Mouse (Mus musculus) heart, embryonic 15.5 days (tissue): ENCODE measurements around the gene Naip2. TPM values are rescaled to one million over a fixed set of nuclear protein-coding genes. Genes with fewer than 3 reads are reported as not detected.

Source experiments
- ATAC-seq: fragments of 200-750 bp; cut with Nextera tagmentation; replicated peaks from 2 replicates; pipeline ENCODE4 v1.8.0; 2017; ENCODE audit warnings: low read depth, moderate TSS enrichment; ENCODE audit not compliant: insufficient number of reproducible peaks, insufficient read depth, low FRiP score
- H3K27ac ChIP-seq: fragments of 300-500 bp; sonication (generic); 2 replicates; pipeline ENCODE4 v1.5.1; 2015; ENCODE audit warnings: mild to moderate bottlenecking, inconsistent platforms
- H3K27me3 ChIP-seq: fragments of 300-500 bp; sonication (generic); 2 replicates; pipeline ENCODE4 v1.6.1; 2015; ENCODE audit warnings: inconsistent platforms
- H3K36me3 ChIP-seq: fragments of 300-500 bp; sonication (generic); 2 replicates; pipeline ENCODE4 v1.6.1; 2015; ENCODE audit warnings: mild to moderate bottlenecking, inconsistent platforms
- H3K4me1 ChIP-seq: fragments of 300-500 bp; sonication (generic); replicated peaks from 2 replicates; pipeline ENCODE4 v1.6.1; 2015; ENCODE audit warnings: inconsistent platforms
- H3K4me2 ChIP-seq: fragments of 300-500 bp; sonication (generic); 2 replicates; pipeline ENCODE4 v1.6.1; 2015; ENCODE audit warnings: inconsistent platforms, mild to moderate bottlenecking, moderate library complexity
- H3K4me3 ChIP-seq: fragments of 300-500 bp; sonication (generic); 2 replicates; pipeline ENCODE4 v1.5.1; 2015; ENCODE audit warnings: mild to moderate bottlenecking, inconsistent platforms
- H3K9ac ChIP-seq: fragments of 300-500 bp; sonication (generic); 2 replicates; pipeline ENCODE4 v1.6.1; 2015; ENCODE audit warnings: mild to moderate bottlenecking, inconsistent platforms
- H3K9me3 ChIP-seq: fragments of 300-500 bp; sonication (generic); replicated peaks from 2 replicates; pipeline ENCODE4 v1.6.1; 2016; ENCODE audit warnings: inconsistent platforms
- WGBS: fragments of 180-500 bp; shearing (Covaris S2); methylation state at CpG from one replicate; pipeline ENCODE4 v1.1.7; 2015; ENCODE audit warnings: mixed read lengths; 5-methylcytosine and 5-hydroxymethylcytosine counted together
- polyA plus RNA-seq: library from polyadenylated mRNA; unstranded; fragments of >200 nt; fragmentation: Nextera tagmentation; extraction: Ambion mirVana; gene quantifications from 2 replicates; pipeline ENCODE4 v1.2.1, GENCODE M21; 2015

Gene Naip2
- polyA plus RNA-seq, 1 experiment from 2014 or later, result 0.08 TPM

GRCm38 (mm10) chr13:100103748-100104254 is 98.1 kb downstream of the Naip2 start, which contains the start of gene Bdp1:
TSS of gene Bdp1 (minus strand) at chr13:100104070.
- H3K9me3 ChIP-seq, result no peaks in the 10 kb centered on the region
- peak within 1 kb of the TSS; percentile 98 for H3K4me3 ChIP-seq
- H3K4me1 ChIP-seq, result peaks cover 28% of the 10 kb centered on the region
- H3K4me2 ChIP-seq, result peak within 1 kb of the TSS; percentile 78
- H3K27ac ChIP-seq, result peak within 1 kb of the TSS; percentile 94
- peak; percentile 70 for ATAC-seq
- H3K36me3 ChIP-seq, result peaks cover 2% of the 10 kb centered on the region; the same call in 1 of the 2 replicates
- H3K9ac ChIP-seq, result peak within 1 kb of the TSS; percentile 91
- WGBS, result under 1% methylated on average over 44 of the region's 44 CpGs
- no peaks in the 10 kb centered on the region for H3K27me3 ChIP-seq

DNA sequence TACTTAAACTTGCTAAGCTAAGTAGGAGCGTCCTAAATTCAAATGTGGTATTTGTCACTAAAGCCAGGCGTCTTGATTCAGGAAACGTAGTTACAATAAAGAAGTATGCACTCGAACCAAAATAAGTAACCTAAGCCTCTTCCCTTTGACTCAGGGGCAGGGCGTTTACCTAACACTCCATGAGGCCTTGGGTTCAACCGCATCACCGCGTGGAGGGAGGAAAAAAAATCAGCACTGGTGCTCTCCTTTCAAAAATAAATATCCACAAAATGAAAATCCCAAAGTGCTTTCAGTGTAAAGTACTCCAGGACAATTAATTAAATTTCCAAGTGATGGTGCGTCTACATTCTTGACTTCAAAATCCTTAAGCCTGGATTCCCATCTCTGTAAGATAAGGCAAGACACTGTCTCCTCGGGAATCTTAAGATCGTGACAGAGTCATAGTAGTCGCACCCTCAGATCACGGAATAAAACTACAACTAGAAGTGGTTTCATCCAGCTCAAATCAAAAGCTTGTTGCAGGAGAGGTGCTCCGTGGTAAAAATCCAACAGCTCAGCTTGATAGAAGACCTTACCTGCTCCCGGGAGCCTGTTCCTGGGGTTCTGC is 98.7 kb downstream of the Naip2 start:
- no peaks in the 10 kb centered on the region for H3K27me3 ChIP-seq
- peak overlapping the region; percentile 94 for H3K27ac ChIP-seq
- no peaks in the 10 kb centered on the region for H3K9me3 ChIP-seq
- no peak for ATAC-seq
- WGBS, result 3% methylated on average over 15 of the region's 15 CpGs
- H3K4me2 ChIP-seq, result peak overlapping the region; percentile 78
- peak overlapping the region; percentile 98 for H3K4me3 ChIP-seq
- peaks cover 7% of the 10 kb centered on the region for H3K36me3 ChIP-seq
- peak overlapping the region; percentile 91 for H3K9ac ChIP-seq
- peaks cover 23% of the 10 kb centered on the region for H3K4me1 ChIP-seq

DNA sequence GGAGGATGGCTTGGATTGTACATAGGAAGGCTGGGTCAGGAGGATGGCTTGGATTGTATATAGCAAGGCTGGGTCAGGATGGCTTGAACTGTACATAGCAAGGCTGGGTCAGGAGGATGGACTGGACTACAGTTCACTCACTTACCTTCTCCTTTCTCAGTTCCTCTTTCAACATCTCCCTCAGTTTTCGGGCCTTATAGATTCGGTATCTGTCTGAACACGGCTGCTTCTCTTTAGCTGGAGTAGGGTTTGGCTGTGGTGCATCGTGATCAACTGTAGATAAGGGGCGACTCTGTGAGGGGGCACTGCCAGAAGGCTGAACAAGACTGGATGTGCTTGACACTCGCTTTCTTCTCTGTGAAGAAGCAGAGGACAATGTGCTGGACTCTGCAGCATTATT is 103.1 kb downstream of the Naip2 start:
- Histone ChIP-seq H3K27ac (no peak overlapping the region), H3K9me3 (no peaks in the 10 kb centered on the region), H3K27me3 (no peaks in the 10 kb centered on the region), H3K36me3 (peaks cover 47% of the 10 kb centered on the region), H3K4me1 (peaks cover 13% of the 10 kb centered on the region), H3K9ac (no peak overlapping the region), H3K4me2 (no peak overlapping the region), H3K4me3 (no peak overlapping the region)
- WGBS, result 84% methylated on average over 6 of the region's 6 CpGs
- ATAC-seq, result no peak

Other genes starting within 250 kb of the Naip2 start
- 28.9 and 30.8 TPM in 2 replicates for gene Mccc2, start 186.5 kb downstream of the Naip2 start, polyA plus RNA-seq
- 21.1 and 22.5 TPM in 2 replicates for gene Bdp1, start 98.0 kb downstream of the Naip2 start, polyA plus RNA-seq
- gene Serf1, start 94.1 kb downstream of the Naip2 start, polyA plus RNA-seq, result 91.4 and 125 TPM in 2 replicates
- gene Smn1, start 77.2 kb downstream of the Naip2 start, polyA plus RNA-seq, result 21.4 and 27.5 TPM in 2 replicates
- 0.16 and 0.32 TPM in 2 replicates for gene Naip5, start 44.2 kb upstream of the Naip2 start, polyA plus RNA-seq
- 0.06 and 0.14 TPM in 2 replicates for gene Naip6, start 115.6 kb upstream of the Naip2 start, polyA plus RNA-seq